Mouse (Mus musculus): ENCODE results near the gene Myo5c. TPM values are rescaled to one million over a fixed set of nuclear protein-coding genes. Genes with fewer than 3 reads are reported as not detected.

Gene Myo5c
- total and polyA plus RNA-seq, 3 experiments = 5.0 to 5.9 (median 5.1) TPM

GRCm38 (mm10) chr9:75201506-75201905 is 30.3 kb upstream of the Myo5c start:
- Histone ChIP-seq H3K27ac (no peak overlapping the region), H3K79me2 (replicated peaks; ENCODE audit: control insufficient read depth, insufficient read depth, low read length) (no peaks in the 10 kb centered on the region), H3K4me3 (no peak overlapping the region), H3K27me3 (ENCODE audit: control insufficient read depth, insufficient read depth, low read length) (no peaks in the 10 kb centered on the region), H3K36me3 (ENCODE audit: control insufficient read depth, insufficient read depth, low read length) (no peaks in the 10 kb centered on the region), H3K4me1 (ENCODE audit: control insufficient read depth, insufficient read depth, low read length) (no peaks in the 10 kb centered on the region), H3K9ac (ENCODE audit: low read depth, low read length) (no peak overlapping the region)
- no peak for TF ChIP-seq CTCF (IDR thresholded peaks at IDR 0.05)
- TF ChIP-seq POLR2A (IDR thresholded peaks at IDR 0.05; ENCODE audit: insufficient read depth, low read depth, low read length) = no peak
- TF ChIP-seq EP300 (IDR thresholded peaks at IDR 0.05; ENCODE audit: insufficient read depth, low read depth, low read length) = no peak
- no peak for DNase-seq
- intact Hi-C loops (cut with DNase I) = no loop called here
- 95% methylated on average over 1 of the region's 1 CpGs for WGBS

GRCm38 (mm10) chr9:75202036-75202435 is 29.8 kb upstream of the Myo5c start:
- H3K4me3 ChIP-seq = no peak overlapping the region
- no peaks in the 10 kb centered on the region for H3K79me2 ChIP-seq (replicated peaks; ENCODE audit: control insufficient read depth, insufficient read depth, low read length)
- H3K27me3 ChIP-seq (ENCODE audit: control insufficient read depth, insufficient read depth, low read length) = no peaks in the 10 kb centered on the region
- intact Hi-C loops (cut with DNase I) = no loop called here
- H3K9ac ChIP-seq (ENCODE audit: low read depth, low read length) = no peak overlapping the region
- 93% methylated on average over 2 of the region's 2 CpGs for WGBS
- no peak for DNase-seq
- no peak overlapping the region for H3K27ac ChIP-seq
- no peaks in the 10 kb centered on the region for H3K36me3 ChIP-seq (ENCODE audit: control insufficient read depth, insufficient read depth, low read length)
- TF ChIP-seq CTCF (IDR thresholded peaks at IDR 0.05) (no peak), POLR2A (IDR thresholded peaks at IDR 0.05; ENCODE audit: insufficient read depth, low read depth, low read length) (no peak), EP300 (IDR thresholded peaks at IDR 0.05; ENCODE audit: insufficient read depth, low read depth, low read length) (no peak)
- H3K4me1 ChIP-seq (ENCODE audit: control insufficient read depth, insufficient read depth, low read length) = no peaks in the 10 kb centered on the region

GRCm38 (mm10) chr9:75209246-75209645 is 22.6 kb upstream of the Myo5c start:
- TF ChIP-seq CTCF (IDR thresholded peaks at IDR 0.05) (no peak), EP300 (IDR thresholded peaks at IDR 0.05; ENCODE audit: insufficient read depth, low read depth, low read length) (no peak), POLR2A (IDR thresholded peaks at IDR 0.05; ENCODE audit: insufficient read depth, low read depth, low read length) (no peak)
- Histone ChIP-seq H3K4me3 (no peak overlapping the region), H3K27ac (no peak overlapping the region), H3K9ac (ENCODE audit: low read depth, low read length) (no peak overlapping the region), H3K79me2 (replicated peaks; ENCODE audit: control insufficient read depth, insufficient read depth, low read length) (no peaks in the 10 kb centered on the region), H3K27me3 (ENCODE audit: control insufficient read depth, insufficient read depth, low read length) (no peaks in the 10 kb centered on the region), H3K36me3 (ENCODE audit: control insufficient read depth, insufficient read depth, low read length) (no peaks in the 10 kb centered on the region), H3K4me1 (ENCODE audit: control insufficient read depth, insufficient read depth, low read length) (no peaks in the 10 kb centered on the region)
- WGBS = 82% methylated on average over 1 of the region's 1 CpGs
- intact Hi-C loops (cut with DNase I) = loop anchor here (5.0 kb wide), 1 partner anchor 68 kb away; no protein-coding TSS in a partner anchor
- no peak for DNase-seq

- WGBS = 83% methylated on average over 2 of the region's 2 CpGs
- intact Hi-C loops (cut with DNase I) = no loop called here
These were observed 21.6 kb upstream of the Myo5c start for GRCm38 (mm10) chr9:75210269-75210668.

GRCm38 (mm10) chr9:75214743-75215413 is 16.9 kb upstream of the Myo5c start:
- H3K27ac ChIP-seq = no peak overlapping the region
- H3K36me3 ChIP-seq (ENCODE audit: control insufficient read depth, insufficient read depth, low read length) = no peaks in the 10 kb centered on the region
- no peak overlapping the region for H3K4me3 ChIP-seq
- DNase-seq = no peak
- no peak overlapping the region for H3K9ac ChIP-seq (ENCODE audit: low read depth, low read length)
- H3K27me3 ChIP-seq (ENCODE audit: control insufficient read depth, insufficient read depth, low read length) = no peaks in the 10 kb centered on the region
- 94% methylated on average over 11 of the region's 11 CpGs for WGBS
- no peaks in the 10 kb centered on the region for H3K4me1 ChIP-seq (ENCODE audit: control insufficient read depth, insufficient read depth, low read length)
- intact Hi-C loops (cut with DNase I) = no loop called here
- TF ChIP-seq EP300 (IDR thresholded peaks at IDR 0.05; ENCODE audit: insufficient read depth, low read depth, low read length) = no peak
- TF ChIP-seq CTCF (IDR thresholded peaks at IDR 0.05) = no peak
- TF ChIP-seq POLR2A (IDR thresholded peaks at IDR 0.05; ENCODE audit: insufficient read depth, low read depth, low read length) = no peak
- no peaks in the 10 kb centered on the region for H3K79me2 ChIP-seq (replicated peaks; ENCODE audit: control insufficient read depth, insufficient read depth, low read length)

More at GRCm38 (mm10) chr9:75210269-75210668, 21.6 kb upstream of the Myo5c start:
- Histone ChIP-seq H3K4me1 (ENCODE audit: control insufficient read depth, insufficient read depth, low read length) (no peaks in the 10 kb centered on the region), H3K27me3 (ENCODE audit: control insufficient read depth, insufficient read depth, low read length) (no peaks in the 10 kb centered on the region), H3K4me3 (no peak overlapping the region), H3K79me2 (replicated peaks; ENCODE audit: control insufficient read depth, insufficient read depth, low read length) (no peaks in the 10 kb centered on the region), H3K9ac (ENCODE audit: low read depth, low read length) (no peak overlapping the region), H3K27ac (no peak overlapping the region), H3K36me3 (ENCODE audit: control insufficient read depth, insufficient read depth, low read length) (no peaks in the 10 kb centered on the region)
- peak; percentile 43 for TF ChIP-seq CTCF (IDR thresholded peaks at IDR 0.05)
- no peak for TF ChIP-seq EP300 (IDR thresholded peaks at IDR 0.05; ENCODE audit: insufficient read depth, low read depth, low read length)
- no peak for DNase-seq

- H3K27ac ChIP-seq = no peak overlapping the region
- 81% methylated on average over 5 of the region's 5 CpGs for WGBS
These were observed 11.9 kb upstream of the Myo5c start for GRCm38 (mm10) chr9:75219942-75220341.

More at GRCm38 (mm10) chr9:75219942-75220341, 11.9 kb upstream of the Myo5c start:
- H3K27me3 ChIP-seq (ENCODE audit: control insufficient read depth, insufficient read depth, low read length) = no peaks in the 10 kb centered on the region
- TF ChIP-seq EP300 (IDR thresholded peaks at IDR 0.05; ENCODE audit: insufficient read depth, low read depth, low read length) = no peak
- no peak for TF ChIP-seq CTCF (IDR thresholded peaks at IDR 0.05)
- no peak for TF ChIP-seq POLR2A (IDR thresholded peaks at IDR 0.05; ENCODE audit: insufficient read depth, low read depth, low read length)
- DNase-seq = no peak
- intact Hi-C loops (cut with DNase I) = no loop called here
- no peaks in the 10 kb centered on the region for H3K79me2 ChIP-seq (replicated peaks; ENCODE audit: control insufficient read depth, insufficient read depth, low read length)
- H3K4me3 ChIP-seq = no peak overlapping the region
- no peaks in the 10 kb centered on the region for H3K36me3 ChIP-seq (ENCODE audit: control insufficient read depth, insufficient read depth, low read length)
- no peak overlapping the region for H3K9ac ChIP-seq (ENCODE audit: low read depth, low read length)
- no peaks in the 10 kb centered on the region for H3K4me1 ChIP-seq (ENCODE audit: control insufficient read depth, insufficient read depth, low read length)

All from heart, adult 2 months (tissue).